Mouse (Mus musculus): ENCODE data around the gene Msh4. TPM values are rescaled to one million over a fixed set of nuclear protein-coding genes. Genes with fewer than 3 reads are reported as not detected.

The Msh4 gene
- polyA plus RNA-seq, 1 experiment from 2014 or later = 0.08 TPM

GRCm38 (mm10) chr3:153901904-153902303 lies 4.0 kb downstream of the Msh4 start:
- Histone ChIP-seq H3K9ac (ENCODE audit: low read length) (no peak overlapping the region), H3K4me3 (ENCODE audit: low read length) (no peak overlapping the region), H3K4me1 (replicated peaks; ENCODE audit: control insufficient read depth, insufficient read depth, low read length) (no peaks in the 10 kb centered on the region), H3K27ac (ENCODE audit: low read length) (no peak overlapping the region), H3K4me2 (ENCODE audit: low read depth, low read length) (no peak overlapping the region), H3K27me3 (ENCODE audit: control insufficient read depth, insufficient read depth, low read depth, low read length) (no peaks in the 10 kb centered on the region), H3K36me3 (ENCODE audit: control insufficient read depth, insufficient read depth, low read length) (peaks cover 32% of the 10 kb centered on the region), H3K9me3 (ENCODE audit: control insufficient read depth, low read length) (no peaks in the 10 kb centered on the region)
- WGBS = 58% methylated on average over 1 of the region's 1 CpGs
- no peak for ATAC-seq (ENCODE audit: low read depth)

DNA sequence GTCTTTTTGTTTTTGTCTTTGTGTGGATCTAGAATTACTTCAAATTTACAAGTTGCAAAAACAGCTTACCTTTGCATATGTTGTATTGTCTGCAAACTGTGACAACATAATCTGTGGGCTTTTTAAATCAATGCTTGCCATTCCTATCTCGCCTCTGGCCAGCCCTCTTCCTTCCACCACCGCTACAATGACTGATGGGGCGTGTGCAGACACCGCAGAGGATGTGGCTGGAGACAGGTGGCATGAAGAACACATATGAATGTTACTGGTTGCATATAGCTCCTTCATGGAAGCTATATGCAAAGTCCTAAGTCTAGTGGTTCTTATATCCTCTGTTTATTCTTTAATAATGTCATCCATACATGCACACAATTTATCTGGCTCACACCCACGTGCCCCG lies 8.7 kb downstream of the Msh4 start:
- ATAC-seq (ENCODE audit: low read depth) = no peak
- no peak overlapping the region for H3K4me3 ChIP-seq (ENCODE audit: low read length)
- no peaks in the 10 kb centered on the region for H3K27me3 ChIP-seq (ENCODE audit: control insufficient read depth, insufficient read depth, low read depth, low read length)
- H3K9ac ChIP-seq (ENCODE audit: low read length) = no peak overlapping the region
- no peaks in the 10 kb centered on the region for H3K4me1 ChIP-seq (replicated peaks; ENCODE audit: control insufficient read depth, insufficient read depth, low read length)
- H3K27ac ChIP-seq (ENCODE audit: low read length) = no peak overlapping the region
- 53% methylated on average over 6 of the region's 6 CpGs for WGBS
- no peak overlapping the region for H3K4me2 ChIP-seq (ENCODE audit: low read depth, low read length)
- no peaks in the 10 kb centered on the region for H3K36me3 ChIP-seq (ENCODE audit: control insufficient read depth, insufficient read depth, low read length)
- no peaks in the 10 kb centered on the region for H3K9me3 ChIP-seq (ENCODE audit: control insufficient read depth, low read length)

GRCm38 (mm10) chr3:153895454-153895853 lies 10.5 kb downstream of the Msh4 start:
- WGBS = 79% methylated on average over 3 of the region's 3 CpGs
- Histone ChIP-seq H3K4me2 (ENCODE audit: low read depth, low read length) (no peak overlapping the region), H3K36me3 (ENCODE audit: control insufficient read depth, insufficient read depth, low read length) (no peaks in the 10 kb centered on the region), H3K9ac (ENCODE audit: low read length) (no peak overlapping the region), H3K4me3 (ENCODE audit: low read length) (no peak overlapping the region), H3K27me3 (ENCODE audit: control insufficient read depth, insufficient read depth, low read depth, low read length) (no peaks in the 10 kb centered on the region), H3K4me1 (replicated peaks; ENCODE audit: control insufficient read depth, insufficient read depth, low read length) (no peaks in the 10 kb centered on the region), H3K9me3 (ENCODE audit: control insufficient read depth, low read length) (no peaks in the 10 kb centered on the region), H3K27ac (ENCODE audit: low read length) (no peak overlapping the region)
- ATAC-seq (ENCODE audit: low read depth) = no peak

- 69% methylated on average over 7 of the region's 8 CpGs for WGBS
- ATAC-seq (ENCODE audit: low read depth) = no peak
Observed at GRCm38 (mm10) chr3:153889188-153889781, 16.7 kb downstream of the Msh4 start.

DNA sequence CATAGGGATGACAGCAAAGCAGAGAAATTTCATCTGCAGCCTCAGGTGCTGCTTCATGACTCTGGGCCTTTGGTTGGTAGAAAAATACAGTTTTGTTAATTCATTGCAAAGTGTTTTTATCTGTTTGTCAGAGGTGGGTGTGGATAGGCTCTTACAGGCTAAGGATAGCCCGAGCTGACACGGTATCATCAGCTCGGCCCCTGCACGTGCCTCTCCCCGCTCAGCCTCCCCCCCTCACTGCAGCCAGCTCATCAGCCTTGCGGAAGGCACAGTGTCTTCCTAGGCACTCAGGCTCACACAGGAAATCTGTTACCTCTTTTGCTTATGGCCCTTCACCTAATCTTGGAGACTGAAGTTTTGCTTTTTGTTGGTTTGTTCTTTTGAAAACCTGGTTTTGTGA lies 17.8 kb downstream of the Msh4 start:
- Histone ChIP-seq H3K4me1 (replicated peaks; ENCODE audit: control insufficient read depth, insufficient read depth, low read length) (no peaks in the 10 kb centered on the region), H3K27me3 (ENCODE audit: control insufficient read depth, insufficient read depth, low read depth, low read length) (no peaks in the 10 kb centered on the region), H3K9me3 (ENCODE audit: control insufficient read depth, low read length) (no peaks in the 10 kb centered on the region), H3K4me2 (ENCODE audit: low read depth, low read length) (no peak overlapping the region), H3K36me3 (ENCODE audit: control insufficient read depth, insufficient read depth, low read length) (no peaks in the 10 kb centered on the region), H3K9ac (ENCODE audit: low read length) (no peak overlapping the region), H3K27ac (ENCODE audit: low read length) (no peak overlapping the region), H3K4me3 (ENCODE audit: low read length) (no peak overlapping the region)
- ATAC-seq (ENCODE audit: low read depth) = no peak
- 59% methylated on average over 6 of the region's 6 CpGs for WGBS

More at GRCm38 (mm10) chr3:153889188-153889781, 16.7 kb downstream of the Msh4 start:
- Histone ChIP-seq H3K27ac (ENCODE audit: low read length) (no peak overlapping the region), H3K36me3 (ENCODE audit: control insufficient read depth, insufficient read depth, low read length) (no peaks in the 10 kb centered on the region), H3K4me3 (ENCODE audit: low read length) (no peak overlapping the region), H3K27me3 (ENCODE audit: control insufficient read depth, insufficient read depth, low read depth, low read length) (no peaks in the 10 kb centered on the region), H3K4me1 (replicated peaks; ENCODE audit: control insufficient read depth, insufficient read depth, low read length) (no peaks in the 10 kb centered on the region), H3K9me3 (ENCODE audit: control insufficient read depth, low read length) (no peaks in the 10 kb centered on the region), H3K9ac (ENCODE audit: low read length) (no peak overlapping the region), H3K4me2 (ENCODE audit: low read depth, low read length) (no peak overlapping the region)

DNA sequence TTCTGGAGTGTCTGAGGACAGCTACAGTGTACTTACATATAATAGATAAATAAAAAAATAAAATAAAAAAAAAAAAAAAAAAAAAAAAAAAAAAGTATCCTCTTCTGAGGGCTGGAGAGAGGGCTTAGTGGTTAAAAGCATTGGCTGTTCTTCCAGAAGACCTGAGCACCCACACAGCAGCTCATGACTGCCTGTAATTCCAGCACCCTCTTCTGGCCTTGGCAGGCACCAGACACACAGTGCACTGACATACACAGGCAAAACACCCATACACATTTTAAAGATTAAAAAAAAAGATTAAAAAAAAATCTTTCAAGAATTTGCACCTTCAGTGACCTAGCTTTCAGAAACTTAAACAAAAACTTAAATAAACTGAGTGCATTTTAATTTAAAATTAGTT lies 19.6 kb downstream of the Msh4 start:
- Histone ChIP-seq H3K27me3 (ENCODE audit: control insufficient read depth, insufficient read depth, low read depth, low read length) (no peaks in the 10 kb centered on the region), H3K9ac (ENCODE audit: low read length) (no peak overlapping the region), H3K36me3 (ENCODE audit: control insufficient read depth, insufficient read depth, low read length) (no peaks in the 10 kb centered on the region), H3K4me1 (replicated peaks; ENCODE audit: control insufficient read depth, insufficient read depth, low read length) (no peaks in the 10 kb centered on the region), H3K9me3 (ENCODE audit: control insufficient read depth, low read length) (no peaks in the 10 kb centered on the region), H3K27ac (ENCODE audit: low read length) (no peak overlapping the region), H3K4me2 (ENCODE audit: low read depth, low read length) (no peak overlapping the region), H3K4me3 (ENCODE audit: low read length) (no peak overlapping the region)
- no peak for ATAC-seq (ENCODE audit: low read depth)

DNA sequence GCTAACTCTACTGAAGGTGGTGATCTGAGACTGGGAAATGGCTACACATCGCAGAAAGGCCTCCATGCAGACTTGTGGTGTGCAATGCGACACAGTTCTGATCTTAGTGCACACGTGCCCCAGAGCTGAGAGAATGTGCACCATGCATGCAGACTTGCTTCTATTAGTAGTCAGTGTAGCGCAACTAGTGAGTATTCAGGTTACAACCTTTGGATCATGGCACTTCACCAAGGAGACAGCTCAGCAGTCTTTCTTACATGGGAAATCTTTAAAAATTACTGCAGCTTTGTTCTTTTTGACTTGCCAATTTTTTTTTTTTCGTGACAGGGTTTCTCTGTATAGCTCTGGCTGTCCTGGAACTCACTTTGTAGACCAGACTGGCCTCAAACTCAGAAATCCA lies 34.5 kb downstream of the Msh4 start:
- H3K4me2 ChIP-seq (ENCODE audit: low read depth, low read length) = no peak overlapping the region
- ATAC-seq (ENCODE audit: low read depth) = no peak
- H3K4me3 ChIP-seq (ENCODE audit: low read length) = no peak overlapping the region
- no peaks in the 10 kb centered on the region for H3K4me1 ChIP-seq (replicated peaks; ENCODE audit: control insufficient read depth, insufficient read depth, low read length)
- WGBS = 76% methylated on average over 5 of the region's 5 CpGs
- H3K27me3 ChIP-seq (ENCODE audit: control insufficient read depth, insufficient read depth, low read depth, low read length) = no peaks in the 10 kb centered on the region
- H3K27ac ChIP-seq (ENCODE audit: low read length) = no peak overlapping the region
- H3K9me3 ChIP-seq (ENCODE audit: control insufficient read depth, low read length) = no peaks in the 10 kb centered on the region
- no peaks in the 10 kb centered on the region for H3K36me3 ChIP-seq (ENCODE audit: control insufficient read depth, insufficient read depth, low read length)
- no peak overlapping the region for H3K9ac ChIP-seq (ENCODE audit: low read length)

DNA sequence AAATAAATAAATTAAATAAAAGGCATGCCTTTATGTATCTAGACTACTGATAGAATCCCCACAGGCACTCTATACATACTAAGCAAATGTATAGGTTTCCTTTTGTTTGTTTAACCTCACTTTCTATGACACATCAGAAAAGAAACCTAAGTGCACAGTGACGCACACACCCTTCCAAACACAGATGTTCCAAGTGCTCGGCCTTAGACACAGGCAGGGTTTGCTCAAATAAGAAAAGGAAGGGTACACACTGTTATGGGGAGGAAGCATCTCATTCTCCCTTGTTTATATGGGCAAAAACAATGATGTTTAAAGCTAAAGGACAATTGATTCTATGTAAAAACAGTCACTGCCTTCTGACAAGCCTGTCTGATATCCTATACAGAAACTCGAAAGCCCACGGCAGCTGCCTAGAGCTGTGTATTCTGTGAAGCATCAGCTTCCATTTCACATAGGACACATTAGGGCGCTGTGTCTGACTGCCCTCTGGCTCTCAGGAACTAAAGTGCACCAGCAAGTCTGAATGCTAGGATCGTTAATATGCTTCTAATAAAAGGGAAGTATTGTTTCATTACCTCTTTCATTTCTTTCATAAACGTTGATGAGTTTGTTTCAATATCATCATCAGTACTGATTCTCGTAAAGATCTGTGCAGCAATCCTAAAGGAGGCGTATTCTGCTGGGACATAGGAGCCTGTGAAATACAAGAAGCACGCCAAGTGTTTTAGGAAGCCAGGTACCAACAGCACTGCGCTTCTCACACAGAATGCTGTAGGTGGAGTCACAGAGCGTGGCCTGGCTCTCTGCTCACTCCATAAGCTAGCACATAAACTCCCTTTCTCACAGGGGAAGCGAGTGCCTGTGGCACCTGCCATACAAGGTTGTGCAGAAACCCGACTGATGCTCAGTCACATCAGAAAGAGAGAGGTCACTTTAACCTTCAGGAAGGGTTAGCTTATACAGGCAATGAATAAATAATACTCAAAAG lies 38.5 kb downstream of the Msh4 start:
- no peaks in the 10 kb centered on the region for H3K9me3 ChIP-seq (ENCODE audit: control insufficient read depth, low read length)
- no peaks in the 10 kb centered on the region for H3K27me3 ChIP-seq (ENCODE audit: control insufficient read depth, insufficient read depth, low read depth, low read length)
- H3K27ac ChIP-seq (ENCODE audit: low read length) = no peak overlapping the region
- H3K9ac ChIP-seq (ENCODE audit: low read length) = no peak overlapping the region
- 58% methylated on average over 14 of the region's 14 CpGs for WGBS
- no peak overlapping the region for H3K4me2 ChIP-seq (ENCODE audit: low read depth, low read length)
- no peak overlapping the region for H3K4me3 ChIP-seq (ENCODE audit: low read length)
- no peaks in the 10 kb centered on the region for H3K36me3 ChIP-seq (ENCODE audit: control insufficient read depth, insufficient read depth, low read length)
- no peaks in the 10 kb centered on the region for H3K4me1 ChIP-seq (replicated peaks; ENCODE audit: control insufficient read depth, insufficient read depth, low read length)
- ATAC-seq (ENCODE audit: low read depth) = no peak

DNA sequence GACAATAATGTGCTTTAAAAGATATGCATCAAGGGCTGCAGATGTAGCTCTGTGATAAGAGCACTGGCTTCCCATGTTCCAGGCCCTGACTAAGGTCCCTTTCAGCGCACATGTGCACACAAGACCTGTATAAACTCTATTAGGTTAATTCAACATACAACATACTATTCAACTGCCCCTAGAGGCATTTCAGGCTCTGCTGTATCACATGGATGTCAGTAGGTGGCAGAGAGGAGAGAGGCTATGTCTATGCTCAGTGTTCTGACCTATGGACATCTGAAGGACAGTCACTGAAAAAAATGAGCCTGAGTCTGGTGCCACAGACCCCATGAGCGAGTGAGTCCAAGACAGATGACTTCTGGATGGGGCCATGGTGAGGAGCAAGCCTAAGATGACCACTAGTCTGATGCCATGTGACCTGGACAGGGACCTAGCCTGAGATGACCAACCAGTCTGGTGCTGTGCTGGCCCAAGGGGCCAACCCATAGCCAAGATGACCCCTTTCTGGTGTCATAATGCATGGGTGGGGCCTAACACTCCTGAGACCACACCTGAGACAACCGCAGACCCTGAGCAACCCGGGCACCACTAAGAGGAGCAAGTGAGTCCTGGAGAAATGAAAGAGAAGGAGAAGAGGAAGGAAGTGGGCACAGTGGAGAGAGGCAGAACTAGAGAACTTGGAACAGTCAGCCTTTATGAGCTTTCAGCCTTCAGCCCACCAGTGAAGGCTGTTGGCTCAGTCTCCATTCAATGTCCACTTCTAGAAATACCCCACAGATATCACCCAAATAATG lies 41.1 kb downstream of the Msh4 start:
- Histone ChIP-seq H3K27ac (ENCODE audit: low read length) (no peak overlapping the region), H3K4me2 (ENCODE audit: low read depth, low read length) (no peak overlapping the region), H3K4me3 (ENCODE audit: low read length) (no peak overlapping the region), H3K27me3 (ENCODE audit: control insufficient read depth, insufficient read depth, low read depth, low read length) (no peaks in the 10 kb centered on the region), H3K9me3 (ENCODE audit: control insufficient read depth, low read length) (no peaks in the 10 kb centered on the region), H3K4me1 (replicated peaks; ENCODE audit: control insufficient read depth, insufficient read depth, low read length) (no peaks in the 10 kb centered on the region), H3K36me3 (ENCODE audit: control insufficient read depth, insufficient read depth, low read length) (no peaks in the 10 kb centered on the region), H3K9ac (ENCODE audit: low read length) (no peak overlapping the region)
- WGBS = 86% methylated on average over 4 of the region's 4 CpGs
- no peak for ATAC-seq (ENCODE audit: low read depth)
